Mouse (Mus musculus) bone marrow macrophage, adult 2 months (primary cell): Measurements from ENCODE around the gene Col1a1.

Experiments used
- CTCF ChIP-seq: IDR thresholded peaks from 2 replicates; pipeline ENCODE4 v1.5.1; 2012; ENCODE audit warnings: low read depth, mild to moderate bottlenecking, low read length, moderate library complexity
- POLR2A ChIP-seq: IDR thresholded peaks from 2 replicates; pipeline ENCODE4 v1.6.1; 2012; ENCODE audit warnings: mild to moderate bottlenecking, low read depth, low read length, borderline replicate concordance

DNA sequence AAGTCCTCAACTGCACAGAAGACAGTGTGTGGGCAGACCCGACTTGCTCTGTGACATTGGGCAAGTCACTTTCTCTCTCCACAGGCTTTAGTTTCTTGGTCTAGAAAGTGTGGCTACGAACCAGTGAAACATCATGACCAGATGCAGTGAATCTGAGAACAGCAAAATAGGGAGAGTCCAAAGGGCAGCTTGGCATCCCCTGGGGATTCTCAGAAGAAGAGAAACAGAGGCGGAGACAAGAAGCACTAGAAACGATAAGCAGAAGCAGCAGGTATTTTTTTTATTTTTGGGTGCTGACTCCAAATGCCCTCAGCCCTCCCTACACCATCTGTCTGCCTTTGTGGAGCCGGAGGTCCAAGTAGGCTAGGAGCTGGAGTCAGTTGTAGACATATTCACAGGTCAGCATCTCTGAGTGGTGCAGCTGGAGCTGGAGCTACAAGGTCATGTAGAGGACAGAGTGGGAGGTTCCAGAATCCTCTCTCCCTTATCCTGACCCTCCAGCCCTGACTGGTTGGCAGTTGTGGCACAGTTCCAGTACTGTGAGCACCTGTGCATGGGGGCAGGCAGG is 26.6 kb downstream of the Col1a1 start:
- TF ChIP-seq CTCF (no peak), POLR2A (no peak)
